Mouse (Mus musculus): ENCODE results near the gene Cnksr3.

The Cnksr3 gene

GRCm38 (mm10) chr10:7076662-7077211 is 135.3 kb downstream of the Cnksr3 start:
- no peak for DNase-seq (ENCODE audit: low spot score)

GRCm38 (mm10) chr10:7076201-7076600 is 135.8 kb downstream of the Cnksr3 start:
- DNase-seq (ENCODE audit: low spot score), result peak; percentile 82

GRCm38 (mm10) chr10:7075661-7076060 is 136.4 kb downstream of the Cnksr3 start:
- DNase-seq (ENCODE audit: low spot score), result no peak

DNA sequence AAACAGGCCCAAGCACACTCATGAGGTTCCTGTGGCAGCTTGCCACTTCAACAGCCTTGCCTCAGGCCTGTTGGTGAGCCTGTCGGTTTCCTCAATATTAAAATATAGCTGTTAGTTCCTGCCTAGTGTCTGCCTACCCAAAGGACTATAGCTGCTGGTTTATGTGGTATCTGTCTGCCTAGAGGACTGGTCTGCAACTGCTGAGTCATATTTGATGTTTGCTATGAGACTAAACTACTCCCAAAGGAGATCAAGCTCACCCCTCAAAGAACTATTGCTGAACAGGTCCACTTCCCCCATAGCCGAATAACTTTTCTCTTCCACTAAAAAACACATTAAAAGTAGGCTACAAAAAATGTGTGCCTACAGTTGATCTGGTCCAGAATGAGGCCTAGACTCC is 137.8 kb downstream of the Cnksr3 start:
- DNase-seq (ENCODE audit: low spot score), result no peak

DNA sequence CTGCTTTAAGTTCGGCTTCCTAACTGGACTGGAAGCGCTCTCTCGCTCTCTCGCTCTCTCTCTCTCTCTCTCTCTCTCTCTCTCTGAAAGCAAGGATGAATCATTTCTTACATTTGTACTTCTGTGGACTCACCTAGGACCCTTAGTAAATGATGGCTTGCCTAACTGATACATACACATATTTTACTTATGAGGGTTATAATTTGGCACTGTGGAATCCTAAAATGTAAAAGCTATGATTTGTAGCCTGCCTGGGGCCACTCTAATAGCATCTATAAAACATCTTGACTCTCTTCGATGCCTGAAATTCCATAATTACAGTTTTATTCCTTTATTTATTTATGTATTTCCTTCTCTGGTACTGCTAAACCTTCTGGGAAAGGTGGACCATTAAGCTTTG is 141.1 kb downstream of the Cnksr3 start:
- DNase-seq (ENCODE audit: low spot score), result no peak

GRCm38 (mm10) chr10:7070100-7070835 is 141.8 kb downstream of the Cnksr3 start:
- DNase-seq (ENCODE audit: low spot score), result no peak

DNA sequence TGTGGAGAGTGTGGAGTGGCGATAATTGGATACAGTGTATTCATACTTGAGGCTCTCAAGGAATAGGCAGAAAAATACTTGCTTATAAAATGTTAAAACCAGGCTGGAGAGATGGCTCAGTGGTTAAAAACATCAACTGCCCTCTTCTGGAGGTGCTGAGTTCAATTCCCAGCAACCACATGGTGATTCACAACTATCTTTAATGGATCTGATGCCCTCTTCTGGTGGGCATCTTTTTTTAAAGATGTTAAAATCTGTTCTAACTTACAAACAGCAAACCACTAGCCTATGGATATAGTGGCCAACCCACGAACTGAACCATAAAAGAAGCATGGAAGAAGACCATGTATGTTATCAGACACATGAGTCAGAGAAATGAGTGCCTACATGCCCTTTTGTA is 142.9 kb downstream of the Cnksr3 start:
- no peak for DNase-seq (ENCODE audit: low spot score)

All from layer of hippocampus, adult 11-12 months (tissue).